Mouse (Mus musculus) lung, postnatal 0 days (tissue): ENCODE measurements around the gene Nup62. TPM values are rescaled to one million over a fixed set of nuclear protein-coding genes. Genes with fewer than 3 reads are reported as not detected.

Experiments
- ATAC-seq: fragments of 200-750 bp; cut with Nextera tagmentation; 2 replicates; pipeline ENCODE4 v1.8.0; 2017; ENCODE audit warnings: moderate library complexity
- DNase-seq: peaks from one replicate; pipeline ENCODE4 v3.0.0-alpha.2; 2016; ENCODE audit warnings: low spot score
- H3K27ac ChIP-seq: fragments of 300-500 bp; sonication (generic); 2 replicates; pipeline ENCODE4 v1.5.1; 2014; ENCODE audit warnings: antibody characterized with exemption, mild to moderate bottlenecking, low read length, mixed read lengths
- H3K27me3 ChIP-seq: fragments of 300-500 bp; sonication (generic); replicated peaks from 2 replicates; pipeline ENCODE4 v1.6.1; 2014; ENCODE audit warnings: low read length, mixed read lengths; ENCODE audit not compliant: insufficient read depth
- H3K36me3 ChIP-seq: fragments of 300-500 bp; sonication (generic); 2 replicates; pipeline ENCODE4 v1.6.1; 2014; ENCODE audit warnings: low read length, mixed read lengths; ENCODE audit not compliant: insufficient read depth
- H3K4me1 ChIP-seq: fragments of 300-500 bp; sonication (generic); 2 replicates; pipeline ENCODE4 v1.6.1; 2014; ENCODE audit warnings: antibody characterized with exemption, low read depth, low read length, mixed read lengths; ENCODE audit not compliant: insufficient read depth
- H3K4me2 ChIP-seq: fragments of 300-500 bp; sonication (generic); replicated peaks from 2 replicates; pipeline ENCODE4 v1.6.1; 2014; ENCODE audit warnings: low read depth, mild to moderate bottlenecking, low read length, moderate library complexity, mixed read lengths
- H3K4me3 ChIP-seq: fragments of 300-500 bp; sonication (generic); 2 replicates; pipeline ENCODE4 v1.5.1; 2014; ENCODE audit warnings: low read depth, low read length
- H3K9ac ChIP-seq: fragments of 300-500 bp; sonication (generic); replicated peaks from 2 replicates; pipeline ENCODE4 v1.6.1; 2014; ENCODE audit warnings: low read depth, mild to moderate bottlenecking
- H3K9me3 ChIP-seq: fragments of 300-500 bp; sonication (generic); 2 replicates; pipeline ENCODE4 v1.6.1; 2016; ENCODE audit warnings: low read length, mixed read lengths
- CTCF ChIP-seq: IDR thresholded peaks from 2 replicates; pipeline ENCODE4 v1.5.1; 2016; ENCODE audit warnings: antibody characterized with exemption, mild to moderate bottlenecking
- EP300 ChIP-seq: IDR thresholded peaks from 2 replicates; pipeline ENCODE4 v1.6.1; 2016; ENCODE audit warnings: antibody characterized with exemption, mild to moderate bottlenecking, control low read depth
- WGBS: fragments of 180-500 bp; shearing (Covaris S2); extraction: QIAGEN DNeasy Blood & Tissue Kit; methylation state at CpG from one replicate; pipeline ENCODE4 v1.1.7; 2014; 5-methylcytosine and 5-hydroxymethylcytosine counted together
- polyA plus RNA-seq: library from polyadenylated mRNA; unstranded; fragments of >200 nt; fragmentation: Nextera tagmentation; extraction: Ambion mirVana; gene quantifications from 2 replicates; pipeline ENCODE4 v1.2.1, GENCODE M21; 2015

Gene Nup62
- polyA plus RNA-seq, 1 experiment from 2014 or later = 23.8 TPM

DNA sequence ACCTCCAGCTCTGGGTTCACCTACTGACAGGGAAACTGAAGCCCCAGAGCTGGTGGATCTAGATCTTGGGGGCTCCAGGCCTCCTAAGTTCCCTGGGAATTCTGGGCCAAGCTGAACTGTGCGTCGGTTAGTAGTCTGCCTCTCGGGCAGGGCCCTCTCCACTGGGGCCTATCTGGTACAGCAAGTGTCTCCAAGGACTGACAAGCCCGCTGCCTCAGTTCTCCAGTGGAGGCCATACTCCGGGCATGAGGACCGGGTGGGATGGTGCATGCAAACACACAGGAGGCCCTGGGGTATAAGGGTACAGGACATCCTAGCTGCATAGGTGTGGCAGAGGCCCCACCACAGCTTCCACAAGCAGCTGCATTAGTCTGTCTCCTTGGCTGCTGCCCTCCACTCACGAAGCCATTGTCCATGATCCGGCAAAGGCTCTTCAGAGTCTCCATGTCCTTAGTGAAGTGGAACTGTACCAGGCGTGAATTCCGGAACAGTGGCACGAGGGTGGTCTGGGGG is 48.1 kb downstream of the Nup62 start:
- no peak for ATAC-seq
- no peak overlapping the region for H3K4me3 ChIP-seq
- peak overlapping the region; percentile 43 for H3K27ac ChIP-seq
- no peak overlapping the region for H3K4me2 ChIP-seq
- WGBS = 76% methylated on average over 11 of the region's 11 CpGs
- peaks cover 25% of the 10 kb centered on the region for H3K36me3 ChIP-seq
- H3K4me1 ChIP-seq = peaks cover 27% of the 10 kb centered on the region
- H3K9me3 ChIP-seq = no peaks in the 10 kb centered on the region
- TF ChIP-seq EP300 = no peak
- TF ChIP-seq CTCF = no peak
- H3K9ac ChIP-seq = no peak overlapping the region
- no peak for DNase-seq
- H3K27me3 ChIP-seq = no peaks in the 10 kb centered on the region

DNA sequence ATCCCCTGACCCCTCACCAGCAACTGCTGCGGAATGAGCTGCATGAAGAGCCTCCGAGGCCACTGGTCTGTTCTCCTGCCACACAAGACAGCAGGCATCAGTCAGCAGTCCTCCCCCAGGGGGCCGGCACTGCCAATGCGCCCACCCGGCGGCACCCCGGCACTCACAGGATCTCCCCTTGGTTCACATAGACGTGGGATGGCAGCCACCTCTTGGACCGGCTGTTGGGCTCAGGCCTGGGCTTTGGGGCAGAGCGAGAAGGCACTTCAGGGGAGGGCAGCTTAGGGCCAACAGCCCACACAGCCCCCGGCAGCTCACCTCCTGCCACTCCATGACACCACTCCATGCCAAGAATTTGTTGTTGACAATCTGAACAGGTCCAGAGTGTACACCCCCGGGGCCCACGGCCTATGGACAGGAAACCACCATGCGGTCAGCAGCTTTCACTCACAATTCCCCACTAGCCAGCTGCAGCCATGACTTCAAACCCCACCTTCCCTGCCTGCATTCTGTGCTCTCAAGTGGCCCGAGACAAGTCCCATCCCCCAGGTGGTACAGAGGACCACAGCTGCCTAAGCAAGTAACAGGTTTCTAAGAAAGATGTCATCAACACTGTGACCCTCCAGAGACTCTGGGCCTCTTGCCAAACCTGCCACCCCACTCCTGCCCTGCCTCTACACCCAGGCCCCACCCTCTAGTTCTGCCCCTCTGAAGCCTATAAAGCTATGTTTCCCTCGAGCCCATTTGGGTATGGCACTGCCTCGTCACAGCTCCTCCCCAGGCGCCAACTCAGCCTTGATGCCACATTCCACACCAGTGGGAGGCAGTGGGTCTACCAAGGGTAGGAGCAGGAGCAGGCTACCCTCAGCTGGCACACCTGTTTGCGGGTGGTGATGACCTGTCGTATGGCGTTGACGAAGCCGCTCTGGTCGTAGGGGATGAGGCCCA is 49.0 kb downstream of the Nup62 start:
- Histone ChIP-seq H3K4me3 (no peak overlapping the region), H3K9me3 (no peaks in the 10 kb centered on the region), H3K9ac (no peak overlapping the region), H3K27ac (peak overlapping the region; percentile 100), H3K27me3 (no peaks in the 10 kb centered on the region), H3K36me3 (peaks cover 25% of the 10 kb centered on the region), H3K4me1 (peaks cover 27% of the 10 kb centered on the region), H3K4me2 (no peak overlapping the region)
- DNase-seq = peak; percentile 72
- WGBS = 61% methylated on average over 24 of the region's 24 CpGs
- TF ChIP-seq EP300 (no peak), CTCF (no peak)
- no peak; the same call in 1 of the 2 replicates for ATAC-seq

DNA sequence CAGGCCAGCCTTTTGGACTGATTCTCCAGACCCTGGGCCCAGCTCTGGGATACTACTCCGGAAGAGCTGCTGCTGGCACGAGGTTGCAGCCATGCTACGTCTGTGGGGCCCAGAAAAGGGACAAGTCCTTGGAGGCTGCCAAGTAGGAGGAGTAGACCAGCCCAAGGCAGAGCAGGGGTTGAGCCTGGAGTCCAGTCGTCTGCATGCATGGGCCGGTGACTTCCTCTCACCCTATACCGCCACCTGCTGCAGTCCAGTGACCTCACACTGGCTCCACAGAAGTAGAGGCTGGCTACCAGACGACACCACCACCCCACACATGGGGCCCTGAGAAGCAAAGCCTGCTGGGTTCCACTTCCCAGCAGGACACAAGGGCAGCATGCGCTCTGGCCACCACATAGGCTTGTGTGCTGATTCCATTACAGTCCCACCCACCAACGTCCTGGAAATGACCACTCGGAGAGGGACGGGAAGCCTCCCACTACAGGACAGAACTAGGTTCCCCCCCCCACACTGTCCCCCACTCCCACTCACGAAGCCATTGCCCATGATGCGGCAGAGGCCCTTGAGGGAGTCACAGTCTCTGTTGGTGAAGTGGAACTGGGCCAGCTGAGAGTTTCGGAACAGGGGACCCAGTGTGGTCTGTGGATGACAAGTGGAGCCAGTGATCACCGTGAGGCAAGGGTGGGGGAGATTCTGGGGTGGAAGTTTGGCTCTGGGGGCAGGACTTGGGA is 50.6 kb downstream of the Nup62 start:
- H3K4me3 ChIP-seq = no peak overlapping the region
- no peak for TF ChIP-seq EP300
- peak; percentile 59 for TF ChIP-seq CTCF
- DNase-seq (peak; percentile 96), ATAC-seq (peak; percentile 15)
- 31% methylated on average over 15 of the region's 15 CpGs for WGBS
- H3K27ac ChIP-seq = peak overlapping the region; percentile 100
- peaks cover 25% of the 10 kb centered on the region for H3K36me3 ChIP-seq
- peak overlapping the region; percentile 34; the same call in 1 of the 2 replicates for H3K9ac ChIP-seq
- no peaks in the 10 kb centered on the region for H3K9me3 ChIP-seq
- H3K27me3 ChIP-seq = no peaks in the 10 kb centered on the region
- peak overlapping the region; percentile 69 for H3K4me2 ChIP-seq
- peaks cover 33% of the 10 kb centered on the region for H3K4me1 ChIP-seq

DNA sequence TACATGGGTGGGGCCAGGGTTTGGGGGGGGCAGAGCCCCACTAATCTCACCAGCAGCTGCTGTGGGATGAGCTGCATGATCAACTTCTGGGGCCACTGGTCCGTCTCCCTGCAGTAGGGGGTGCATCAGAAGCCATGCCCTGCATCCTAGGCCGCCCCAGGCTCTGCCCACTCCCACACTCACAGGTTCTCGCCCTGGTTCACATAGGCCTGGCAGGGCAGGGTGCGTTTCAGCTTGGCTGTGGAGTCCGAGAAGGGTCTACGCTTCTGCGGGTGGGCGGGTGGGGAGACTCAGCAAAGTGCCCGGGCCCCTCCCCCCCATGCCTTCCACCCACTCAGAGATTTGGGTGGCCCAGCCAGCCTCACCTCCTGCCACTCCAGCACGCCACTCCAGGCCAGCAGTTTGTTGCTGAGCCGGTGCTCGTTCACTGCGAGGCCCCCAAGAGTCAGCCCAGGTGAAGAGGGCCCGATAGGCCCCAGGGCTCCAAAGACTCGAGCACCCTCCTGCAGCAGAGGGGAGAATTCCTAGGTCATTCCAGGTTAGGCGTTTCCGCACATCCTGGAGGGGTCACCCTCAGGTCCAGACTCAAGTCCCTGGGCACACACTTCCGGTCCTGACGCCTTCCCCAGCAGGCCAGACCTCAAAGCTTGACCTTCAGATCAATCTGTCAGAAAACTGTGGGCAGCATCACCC is 51.3 kb downstream of the Nup62 start:
- no peak for DNase-seq
- H3K9ac ChIP-seq = no peak overlapping the region
- peaks cover 33% of the 10 kb centered on the region for H3K4me1 ChIP-seq
- H3K9me3 ChIP-seq = no peaks in the 10 kb centered on the region
- 40% methylated on average over 18 of the region's 19 CpGs for WGBS
- no peak for ATAC-seq
- TF ChIP-seq EP300 (no peak), CTCF (no peak)
- H3K36me3 ChIP-seq = peaks cover 22% of the 10 kb centered on the region
- H3K27ac ChIP-seq = peak overlapping the region; percentile 100
- peak overlapping the region; percentile 69 for H3K4me2 ChIP-seq
- peak overlapping the region; percentile 99; the same call in 1 of the 2 replicates for H3K4me3 ChIP-seq
- H3K27me3 ChIP-seq = no peaks in the 10 kb centered on the region

DNA sequence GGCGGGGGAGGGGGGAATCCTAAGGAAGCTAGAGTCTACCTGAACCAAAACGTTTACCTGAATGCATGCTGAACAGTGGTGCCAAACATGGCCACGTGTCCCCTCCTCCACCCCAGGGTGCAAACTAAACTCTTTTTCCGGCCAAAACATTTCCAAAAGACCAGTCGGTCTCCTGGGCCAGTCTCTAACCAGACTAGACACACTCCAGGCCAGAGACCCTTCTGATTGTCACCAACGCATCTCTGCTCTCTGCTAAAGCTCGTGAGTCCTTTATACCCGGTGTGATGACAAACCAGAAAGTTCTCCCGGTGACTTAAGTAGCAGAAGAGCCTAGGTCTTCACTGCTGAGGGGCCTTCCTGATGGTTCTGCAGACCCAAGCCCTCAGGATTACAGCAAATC is 51.9 kb downstream of the Nup62 start:
- ATAC-seq = no peak
- H3K27me3 ChIP-seq = no peaks in the 10 kb centered on the region
- WGBS = 38% methylated on average over 9 of the region's 9 CpGs
- peak; percentile 16 for DNase-seq
- TF ChIP-seq EP300 = no peak
- no peak for TF ChIP-seq CTCF
- H3K4me2 ChIP-seq = peak overlapping the region; percentile 69
- peaks cover 33% of the 10 kb centered on the region for H3K4me1 ChIP-seq
- peaks cover 17% of the 10 kb centered on the region for H3K36me3 ChIP-seq
- peak overlapping the region; percentile 99 for H3K4me3 ChIP-seq
- H3K9ac ChIP-seq = peak overlapping the region; percentile 98
- H3K27ac ChIP-seq = peak overlapping the region; percentile 100
- no peaks in the 10 kb centered on the region for H3K9me3 ChIP-seq
